Mouse (Mus musculus): Measurements from ENCODE around the gene Ndufa12.

Gene Ndufa12

GRCm38 (mm10) chr10:94230172-94230981 lies 31.9 kb downstream of the Ndufa12 start:
- DNase-seq (ENCODE audit: low spot score), result peak; percentile 89

GRCm38 (mm10) chr10:94231025-94231424 lies 32.5 kb downstream of the Ndufa12 start:
- peak; percentile 14 for DNase-seq (ENCODE audit: low spot score)

GRCm38 (mm10) chr10:94235200-94235599 lies 36.7 kb downstream of the Ndufa12 start:
- no peak for DNase-seq (ENCODE audit: low spot score)

- DNase-seq (ENCODE audit: low spot score), result no peak
Observed at GRCm38 (mm10) chr10:94241346-94241745, 42.8 kb downstream of the Ndufa12 start.

GRCm38 (mm10) chr10:94247748-94248349 lies 49.3 kb downstream of the Ndufa12 start:
- no peak for DNase-seq (ENCODE audit: low spot score)

- peak; percentile 65 for DNase-seq (ENCODE audit: low spot score)
Observed at GRCm38 (mm10) chr10:94249575-94250456, 51.3 kb downstream of the Ndufa12 start.

- DNase-seq (ENCODE audit: low spot score), result no peak
Observed at GRCm38 (mm10) chr10:94253260-94253807, 54.8 kb downstream of the Ndufa12 start.

GRCm38 (mm10) chr10:94254766-94255165 lies 56.2 kb downstream of the Ndufa12 start:
- DNase-seq (ENCODE audit: low spot score), result no peak

GRCm38 (mm10) chr10:94255744-94256143 lies 57.2 kb downstream of the Ndufa12 start:
- DNase-seq (ENCODE audit: low spot score), result no peak

- no peak for DNase-seq (ENCODE audit: low spot score)
Observed at GRCm38 (mm10) chr10:94256518-94256917, 58.0 kb downstream of the Ndufa12 start.

GRCm38 (mm10) chr10:94260544-94260943 lies 62.0 kb downstream of the Ndufa12 start:
- DNase-seq (ENCODE audit: low spot score), result no peak

GRCm38 (mm10) chr10:94262646-94263045 lies 64.1 kb downstream of the Ndufa12 start:
- no peak for DNase-seq (ENCODE audit: low spot score)

GRCm38 (mm10) chr10:94263211-94263610 lies 64.7 kb downstream of the Ndufa12 start:
- DNase-seq (ENCODE audit: low spot score), result no peak

GRCm38 (mm10) chr10:94265656-94266542 lies 67.4 kb downstream of the Ndufa12 start:
- no peak for DNase-seq (ENCODE audit: low spot score)
